Comparison of ENCODE assay signal across 8 mouse cellular contexts in the genomic region with DNA sequence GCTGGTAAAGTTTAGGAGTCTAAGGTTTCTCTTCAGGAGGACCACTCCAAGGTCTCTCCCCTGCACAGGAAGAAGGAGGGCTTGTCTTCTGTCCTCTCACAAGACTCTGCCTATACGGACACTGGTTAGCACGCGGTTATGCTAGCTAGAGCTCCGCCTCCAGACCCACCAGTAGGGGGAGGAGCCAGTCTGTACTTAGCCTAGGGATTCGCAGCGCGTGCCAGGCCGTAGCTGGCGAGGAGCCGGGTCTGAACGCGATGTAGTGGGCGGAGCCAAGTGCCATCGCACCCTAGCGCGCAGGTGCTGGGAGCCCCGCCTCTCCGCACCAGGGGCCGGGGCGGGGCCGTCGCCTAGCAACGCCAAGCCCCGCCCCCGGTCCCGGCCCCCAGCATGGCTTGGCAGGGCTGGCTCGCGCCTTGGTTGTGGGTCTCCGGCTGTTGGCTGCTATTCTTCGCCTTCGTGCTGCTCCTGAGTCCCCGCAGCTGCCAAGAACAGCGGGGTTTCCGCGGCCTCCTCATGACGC. TPM values are rescaled to one million over a fixed set of nuclear protein-coding genes. Genes with fewer than 3 reads are reported as not detected.
A peak's percentile ranks its signal among the peaks of the same experiment; 100 is the strongest.
DNase-seq lines count a peak whose midpoint lies in the region; ATAC-seq and TF ChIP-seq lines count a peak whose summit lies in the region.

No protein-coding gene starts in this region.

- H3K9me3 ChIP-seq in kidney, embryonic 14.5 days (ENCODE audit: control insufficient read depth, low read length), result no peaks in the 10 kb centered on the region
- H3K9me3 ChIP-seq in limb, embryonic 15.5 days, result no peaks in the 10 kb centered on the region

- WGBS in kidney, embryonic 14.5 days, result 0% methylated on average over 34 of the region's 36 CpGs
- under 1% methylated on average over 36 of the region's 36 CpGs for WGBS in limb, embryonic 15.5 days

- no peak for TF ChIP-seq POLR2A in bone marrow macrophage, adult 2 months (IDR thresholded peaks at IDR 0.05; ENCODE audit: borderline replicate concordance, low read depth, low read length)
- no peak; the same call in 1 of the 2 replicates for TF ChIP-seq POLR2A in embryonic fibroblast, embryonic 13.5 days (IDR thresholded peaks at IDR 0.05; ENCODE audit: low read depth, low read length)

- H3K4me3 ChIP-seq in bone marrow macrophage, adult 2 months (ENCODE audit: insufficient read depth, low read length), result peak overlapping the region; percentile 69
- H3K4me3 ChIP-seq in embryonic fibroblast, embryonic 13.5 days (ENCODE audit: insufficient read depth, low read length), result peak overlapping the region; percentile 51
- peak overlapping the region; percentile 49 for H3K4me3 ChIP-seq in kidney, embryonic 14.5 days (ENCODE audit: low read length)
- H3K4me3 ChIP-seq in limb, embryonic 15.5 days, result peak overlapping the region; percentile 54

- ATAC-seq in kidney, embryonic 14.5 days (ENCODE audit: low FRiP score, low TSS enrichment), result peak; percentile 97
- peak; percentile 93 for ATAC-seq in limb, embryonic 15.5 days (ENCODE audit: insufficient number of reproducible peaks, low FRiP score, low TSS enrichment, low read depth)

- no peaks in the 10 kb centered on the region for H3K36me3 ChIP-seq in kidney, embryonic 14.5 days (ENCODE audit: control insufficient read depth, insufficient read depth, low read length)
- no peaks in the 10 kb centered on the region for H3K36me3 ChIP-seq in limb, embryonic 15.5 days

- peak; percentile 100 for DNase-seq in A20 (ENCODE audit: low read depth, low spot score)
- peak; percentile 96 to 97 for DNase-seq in heart, adult 9 months (ENCODE audit: low spot score in 2 of 2)
- DNase-seq in monocyte, adult 2 months (ENCODE audit: low read depth in 1 of 2, low spot score in 2 of 2), result peak; percentile 71 to 72
- DNase-seq in spleen, postnatal 36 days (ENCODE audit: low spot score in 2 of 2), result peak; percentile 93

- peak overlapping the region; percentile 59 for H3K9ac ChIP-seq in kidney, embryonic 14.5 days (ENCODE audit: low read depth, low read length)
- H3K9ac ChIP-seq in limb, embryonic 15.5 days, result peak overlapping the region; percentile 32

- TF ChIP-seq CTCF in bone marrow macrophage, adult 2 months (IDR thresholded peaks at IDR 0.05; ENCODE audit: low read depth, low read length), result no peak
- no peak for TF ChIP-seq CTCF in embryonic fibroblast, embryonic 13.5 days (IDR thresholded peaks at IDR 0.05; ENCODE audit: borderline replicate concordance, insufficient read depth, low read length)

- H3K27me3 ChIP-seq in kidney, embryonic 14.5 days (ENCODE audit: control insufficient read depth, insufficient read depth, low read length), result no peaks in the 10 kb centered on the region
- no peaks in the 10 kb centered on the region for H3K27me3 ChIP-seq in limb, embryonic 15.5 days

- peak overlapping the region; percentile 0; the same call in 1 of the 2 replicates for H3K27ac ChIP-seq in bone marrow macrophage, adult 2 months (ENCODE audit: insufficient read depth, low read depth, low read length)
- H3K27ac ChIP-seq in embryonic fibroblast, embryonic 13.5 days (ENCODE audit: insufficient read depth, low read length), result no peak overlapping the region
- H3K27ac ChIP-seq in kidney, embryonic 14.5 days (ENCODE audit: low read depth, low read length), result peak overlapping the region; percentile 62; the same call in 1 of the 2 replicates
- peak overlapping the region; percentile 85 for H3K27ac ChIP-seq in limb, embryonic 15.5 days

- peak overlapping the region; percentile 73 for H3K4me2 ChIP-seq in kidney, embryonic 14.5 days (replicated peaks; ENCODE audit: low read depth, low read length)
- H3K4me2 ChIP-seq in limb, embryonic 15.5 days, result peak overlapping the region; percentile 83

- H3K4me1 ChIP-seq in bone marrow macrophage, adult 2 months (ENCODE audit: control insufficient read depth, insufficient read depth, low read length), result peaks cover 26% of the 10 kb centered on the region
- peaks cover 6% of the 10 kb centered on the region; the same call in 1 of the 2 replicates for H3K4me1 ChIP-seq in embryonic fibroblast, embryonic 13.5 days (ENCODE audit: control insufficient read depth, insufficient read depth, low read length)
- H3K4me1 ChIP-seq in kidney, embryonic 14.5 days (ENCODE audit: control insufficient read depth, insufficient read depth, low read length), result peaks cover 26% of the 10 kb centered on the region
- peaks cover 37% of the 10 kb centered on the region for H3K4me1 ChIP-seq in limb, embryonic 15.5 days

RNA-seq across cellular contexts. Expression of gene Tmbim1, which starts 26.9 kb away (rescaled TPM):
- polyA plus RNA-seq in bone marrow macrophage, adult 2 months (2012; ENCODE audit: insufficient read depth, insufficient read length, missing spikeins), result 73.6 and 74.7 TPM in 2 replicates
- polyA plus RNA-seq in embryonic fibroblast, embryonic 13.5 days (2011; ENCODE audit: insufficient read length, low read depth, missing spikeins), result 88.6 and 115 TPM in 2 replicates
- polyA plus RNA-seq in kidney, embryonic 14.5 days (2014; fragmentation: Nextera tagmentation; extraction: Ambion mirVana), result 16.3 and 18.1 TPM in 2 replicates
- 58.8 and 69.6 TPM in 2 replicates for polyA plus RNA-seq in limb, embryonic 15.5 days (2015; fragmentation: Nextera tagmentation; extraction: Ambion mirVana)

RNA-seq across cellular contexts. Expression of gene Catip, which starts 29.6 kb away (rescaled TPM):
- polyA plus RNA-seq in bone marrow macrophage, adult 2 months (2012; ENCODE audit: insufficient read depth, insufficient read length, missing spikeins), result 0.60 and 0.76 TPM in 2 replicates
- polyA plus RNA-seq in embryonic fibroblast, embryonic 13.5 days (2011; ENCODE audit: insufficient read length, low read depth, missing spikeins), result 3.6 and 3.7 TPM in 2 replicates
- 0.44 and 0.79 TPM in 2 replicates for polyA plus RNA-seq in kidney, embryonic 14.5 days (2014; fragmentation: Nextera tagmentation; extraction: Ambion mirVana)
- 1.6 and 2.0 TPM in 2 replicates for polyA plus RNA-seq in limb, embryonic 15.5 days (2015; fragmentation: Nextera tagmentation; extraction: Ambion mirVana)

RNA-seq across cellular contexts. Expression of gene Slc11a1, which starts 42.7 kb away (rescaled TPM):
- 539 and 588 TPM in 2 replicates for polyA plus RNA-seq in bone marrow macrophage, adult 2 months (2012; ENCODE audit: insufficient read depth, insufficient read length, missing spikeins)
- 1.1 TPM in 1 of 2 replicates, not detected in the other for polyA plus RNA-seq in embryonic fibroblast, embryonic 13.5 days (2011; ENCODE audit: insufficient read length, low read depth, missing spikeins)
- 2.0 and 5.2 TPM in 2 replicates for polyA plus RNA-seq in kidney, embryonic 14.5 days (2014; fragmentation: Nextera tagmentation; extraction: Ambion mirVana)
- polyA plus RNA-seq in limb, embryonic 15.5 days (2015; fragmentation: Nextera tagmentation; extraction: Ambion mirVana), result 3.4 and 4.4 TPM in 2 replicates

RNA-seq across cellular contexts. Expression of gene Pnkd, which starts 47.6 kb away (rescaled TPM):
- polyA plus RNA-seq in bone marrow macrophage, adult 2 months (2012; ENCODE audit: insufficient read depth, insufficient read length, missing spikeins), result 37.6 and 37.8 TPM in 2 replicates
- 19.6 and 21.5 TPM in 2 replicates for polyA plus RNA-seq in embryonic fibroblast, embryonic 13.5 days (2011; ENCODE audit: insufficient read length, low read depth, missing spikeins)
- 126 and 154 TPM in 2 replicates for polyA plus RNA-seq in kidney, embryonic 14.5 days (2014; fragmentation: Nextera tagmentation; extraction: Ambion mirVana)
- polyA plus RNA-seq in limb, embryonic 15.5 days (2015; fragmentation: Nextera tagmentation; extraction: Ambion mirVana), result 104 and 114 TPM in 2 replicates

RNA-seq across cellular contexts. Expression of gene Aamp, which starts 47.8 kb away (rescaled TPM):
- polyA plus RNA-seq in bone marrow macrophage, adult 2 months (2012; ENCODE audit: insufficient read depth, insufficient read length, missing spikeins), result 104 and 124 TPM in 2 replicates
- 85.7 and 90.3 TPM in 2 replicates for polyA plus RNA-seq in embryonic fibroblast, embryonic 13.5 days (2011; ENCODE audit: insufficient read length, low read depth, missing spikeins)
- 249 and 258 TPM in 2 replicates for polyA plus RNA-seq in kidney, embryonic 14.5 days (2014; fragmentation: Nextera tagmentation; extraction: Ambion mirVana)
- polyA plus RNA-seq in limb, embryonic 15.5 days (2015; fragmentation: Nextera tagmentation; extraction: Ambion mirVana), result 232 and 249 TPM in 2 replicates

Comparison
In these comparisons a context has a peak if more than half of its experiments do, and no peak if none do; other contexts are left out.
1. RNA of gene Slc11a1, which starts 42.7 kb away (polyA plus RNA-seq): 539 to 588 TPM in bone marrow macrophage, adult 2 months; 2.0 to 5.2 TPM in kidney, embryonic 14.5 days, 3.4 to 4.4 TPM in limb, embryonic 15.5 days and 1.1 TPM in embryonic fibroblast, embryonic 13.5 days; every median in the first group is over 10 times any median in the second.
2. Peak in every context shown above with its lines, with median percentiles within 50 percentile points of each other: DNase-seq and H3K4me3 ChIP-seq.